Mouse (Mus musculus) stomach, postnatal 0 days (tissue): ENCODE results near the gene Idh1.

Experiments used
- CTCF ChIP-seq: IDR thresholded peaks from 2 replicates; pipeline ENCODE4 v1.5.1; 2016; ENCODE audit warnings: antibody characterized with exemption, low read depth, mild to moderate bottlenecking, moderate library complexity
- EP300 ChIP-seq: optimal IDR thresholded peaks from 2 replicates; pipeline ENCODE3; 2016; ENCODE audit warnings: antibody characterized with exemption

DNA sequence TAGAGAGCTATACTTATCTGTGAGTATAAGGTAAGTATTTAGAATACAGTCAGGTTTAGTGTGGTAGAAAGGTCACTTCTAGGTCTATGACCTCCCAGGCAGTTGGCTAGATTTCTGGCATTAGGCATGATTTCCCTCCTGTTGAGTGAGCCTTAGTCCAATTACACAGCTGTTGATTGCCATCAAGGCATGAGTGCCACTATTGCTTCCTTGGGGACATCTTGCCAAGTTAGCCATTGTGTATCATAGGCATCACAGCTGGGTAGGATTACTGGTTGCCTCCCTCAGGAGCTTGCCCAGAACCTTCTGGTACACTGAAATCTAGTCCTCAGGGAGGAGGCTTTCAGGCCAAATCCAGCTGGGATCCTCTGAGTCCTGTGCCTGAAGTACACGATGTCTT is 53.5 kb downstream of the Idh1 start:
- TF ChIP-seq CTCF (no peak), EP300 (no peak)
